Mouse (Mus musculus) left cerebral cortex, postnatal 10 days (tissue): Measurements from ENCODE around the gene Cops7a. TPM values are rescaled to one million over a fixed set of nuclear protein-coding genes. Genes with fewer than 3 reads are reported as not detected.

Experiments
- DNase-seq, 2 experiments: peaks; one replicate each; pipeline ENCODE4 v3.0.0; 2021 to 2022; ENCODE audit warnings: low spot score in 2 of 2, mixed read lengths in 1 of 2; ENCODE audit errors: extremely low spot score in 1 of 2
- intact Hi-C: fragments of 180-260 bp; cut with DNase I; formaldehyde crosslinking; loops from one replicate; pipeline ENCODE4 v1.15.1; 2025
- total RNA-seq, 2 experiments: library from RNA; stranded (reverse); gene quantifications; 2 replicates each; pipeline ENCODE4 v1.2.3; 2021

The Cops7a gene
- total RNA-seq = 100 to 1,000 TPM; 115 to 116 TPM

- peak; percentile 94 to 98 for DNase-seq
- intact Hi-C loops = no loop called here
Observed at GRCm38 (mm10) chr6:124965088-124965719, at the start of gene Cops7a. Cops7a (minus strand) TSS chr6:124965538.

- intact Hi-C loops = no loop called here
- peak; percentile 71 to 92 for DNase-seq
Observed at GRCm38 (mm10) chr6:125009181-125010073, 44.1 kb upstream of the Cops7a start.

GRCm38 (mm10) chr6:125009129-125009180, 43.6 kb upstream of the Cops7a start, which contains the start of gene Zfp384:
Zfp384 (plus strand) TSS chr6:125009145.
- intact Hi-C loops = no loop called here

DNA sequence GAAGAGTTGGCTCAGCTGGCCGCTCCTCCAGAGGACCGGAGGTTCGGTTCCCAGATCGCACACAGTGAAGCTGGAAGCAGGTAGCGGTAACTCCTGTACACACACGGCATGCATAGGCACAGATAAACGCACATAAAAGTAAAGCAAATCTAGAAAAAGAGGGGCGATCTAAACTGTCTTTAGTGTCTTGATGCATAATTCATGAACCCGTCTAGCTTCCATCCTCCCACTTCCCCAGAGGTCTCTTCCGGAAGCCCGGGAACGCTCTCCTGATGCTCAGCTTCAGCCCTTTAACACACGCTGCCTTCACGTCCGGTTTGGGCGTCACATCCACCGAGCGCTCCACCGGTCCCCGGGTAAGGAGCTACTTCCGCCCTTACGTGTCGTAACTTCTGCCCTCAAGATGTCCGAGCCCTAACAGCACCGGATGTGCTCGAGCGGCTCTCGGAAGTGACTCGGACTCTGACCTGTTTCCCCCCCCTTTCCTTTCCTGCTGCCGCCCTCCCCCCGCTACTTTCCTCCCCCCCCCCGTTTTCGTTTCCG, 43.3 kb upstream of the Cops7a start:
- DNase-seq = peak; percentile 98 to 100
- intact Hi-C loops = no loop called here

More at GRCm38 (mm10) chr6:125009129-125009180, 43.6 kb upstream of the Cops7a start, which contains the start of gene Zfp384:
- no peak for DNase-seq

DNA sequence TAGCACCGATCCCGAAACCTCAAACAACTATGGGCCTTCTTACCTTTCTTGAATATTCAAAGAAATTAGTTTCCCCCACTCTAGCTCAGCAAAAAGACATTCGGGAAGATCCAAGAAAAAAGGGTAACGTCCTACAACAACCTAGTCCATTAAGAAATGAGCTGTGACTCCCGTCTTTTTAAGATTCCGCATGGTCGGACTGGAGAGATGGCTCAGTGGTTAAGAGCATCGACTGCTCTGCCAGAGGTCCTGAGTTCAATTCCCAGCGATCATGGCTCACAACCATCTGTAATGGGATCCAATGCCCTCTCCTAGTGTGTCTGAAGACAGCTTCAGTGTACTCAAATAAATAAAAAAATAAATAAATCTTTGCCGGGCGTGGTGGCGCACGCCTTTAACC, 42.7 kb upstream of the Cops7a start:
- DNase-seq = no peak
- intact Hi-C loops = no loop called here

GRCm38 (mm10) chr6:125005086-125005485, 39.7 kb upstream of the Cops7a start:
- intact Hi-C loops = no loop called here
- no peak for DNase-seq

DNA sequence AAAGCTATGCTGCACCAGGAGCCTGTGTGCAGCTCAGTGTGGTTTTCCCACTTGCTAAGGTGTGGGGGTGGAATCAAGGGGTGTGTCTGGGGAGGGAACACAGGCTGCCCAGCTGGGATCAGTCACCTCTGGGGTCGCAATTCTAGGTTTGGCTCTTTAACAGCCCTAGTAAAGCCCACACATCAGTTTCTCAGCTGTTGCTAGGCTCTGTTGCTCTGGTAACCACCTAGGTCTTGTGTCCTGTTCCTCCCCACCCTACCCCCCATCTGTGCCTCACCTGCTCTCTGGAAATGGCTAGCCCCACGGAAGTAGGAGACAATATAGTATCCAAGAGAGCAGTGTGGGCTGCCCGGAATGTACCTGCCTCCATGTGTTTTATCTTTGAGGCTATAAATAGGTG, 38.4 kb upstream of the Cops7a start:
- intact Hi-C loops = no loop called here
- no peak for DNase-seq

GRCm38 (mm10) chr6:124999546-124999945, 34.2 kb upstream of the Cops7a start:
- DNase-seq = no peak
- intact Hi-C loops = no loop called here

DNA sequence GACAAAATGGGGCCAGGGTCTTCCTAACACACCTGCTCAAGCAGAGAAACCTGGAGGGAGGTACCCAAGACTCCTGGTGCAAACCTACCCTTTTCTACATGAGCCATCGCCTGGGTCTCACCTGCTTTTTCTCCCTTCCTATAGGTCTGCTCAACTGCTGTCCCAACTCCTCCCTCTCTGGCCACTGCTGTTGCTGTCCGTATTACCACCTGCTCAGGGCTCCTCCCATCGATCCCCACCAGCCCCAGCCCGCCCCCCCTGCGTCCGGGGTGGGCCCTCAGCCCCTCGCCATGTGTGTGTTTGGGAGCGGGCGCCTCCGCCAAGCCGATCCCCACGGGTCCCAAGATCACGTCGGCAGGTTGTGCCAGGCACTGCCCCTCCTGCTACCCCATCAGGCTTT, 33.8 kb upstream of the Cops7a start:
- intact Hi-C loops = no loop called here
- no peak for DNase-seq

DNA sequence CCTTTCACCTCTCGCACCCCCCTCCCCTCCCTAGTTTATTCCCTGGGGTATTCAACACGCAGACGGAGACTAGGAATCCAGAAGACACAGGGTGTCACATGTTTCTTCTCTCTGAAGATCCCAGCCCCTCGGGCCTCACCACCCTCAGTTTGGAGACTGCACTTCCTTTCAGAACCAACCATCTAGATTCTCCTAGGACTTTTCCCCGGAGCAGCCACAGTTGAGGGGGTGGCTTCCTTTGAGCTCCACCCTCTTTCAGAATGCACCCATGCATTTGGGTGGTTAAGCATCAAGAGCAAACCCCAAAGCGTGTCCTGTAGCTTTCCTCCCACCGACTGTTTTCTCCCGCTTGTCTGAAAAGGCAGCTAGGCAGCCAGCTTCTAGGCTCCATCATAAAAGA, 32.7 kb upstream of the Cops7a start:
- DNase-seq = peak in 1 of 2 experiments; percentile 51
- intact Hi-C loops = no loop called here

GRCm38 (mm10) chr6:124996551-124997501, 31.5 kb upstream of the Cops7a start, which contains the start of gene Pianp:
Pianp (plus strand) TSS chr6:124996694.
- intact Hi-C loops = no loop called here
- DNase-seq = peak; percentile 79 to 90

DNA sequence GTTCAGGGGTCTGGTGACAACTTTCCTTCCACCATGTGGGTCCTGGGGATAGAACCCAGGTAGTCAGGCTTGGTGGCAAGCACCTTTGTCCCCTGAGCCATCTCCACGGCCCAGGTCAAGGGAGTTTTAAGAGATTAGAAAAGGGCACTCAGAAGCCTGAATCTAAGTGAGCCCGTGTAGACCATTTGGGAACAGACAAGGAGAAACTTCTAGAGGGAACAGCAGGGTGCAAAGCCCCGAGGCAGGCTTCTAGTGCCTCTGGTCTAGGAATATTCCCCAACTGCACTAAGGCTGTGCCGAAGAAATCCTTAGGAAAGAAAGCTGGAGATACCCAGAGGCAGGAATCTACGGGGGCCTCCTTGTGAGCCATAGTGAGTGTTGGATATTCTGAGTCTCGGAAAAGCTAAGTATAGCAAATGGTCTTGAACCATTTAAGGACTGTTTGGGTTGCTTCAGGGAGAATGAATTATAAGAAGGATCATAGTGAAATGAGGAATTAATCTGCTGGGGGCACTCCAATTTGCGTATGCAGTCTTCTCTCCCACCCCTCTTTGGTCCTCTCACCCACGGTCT, 30.6 kb upstream of the Cops7a start:
- no peak for DNase-seq
- intact Hi-C loops = no loop called here

- DNase-seq = no peak
- intact Hi-C loops = no loop called here
Observed at GRCm38 (mm10) chr6:124995246-124995645, 29.9 kb upstream of the Cops7a start.

DNA sequence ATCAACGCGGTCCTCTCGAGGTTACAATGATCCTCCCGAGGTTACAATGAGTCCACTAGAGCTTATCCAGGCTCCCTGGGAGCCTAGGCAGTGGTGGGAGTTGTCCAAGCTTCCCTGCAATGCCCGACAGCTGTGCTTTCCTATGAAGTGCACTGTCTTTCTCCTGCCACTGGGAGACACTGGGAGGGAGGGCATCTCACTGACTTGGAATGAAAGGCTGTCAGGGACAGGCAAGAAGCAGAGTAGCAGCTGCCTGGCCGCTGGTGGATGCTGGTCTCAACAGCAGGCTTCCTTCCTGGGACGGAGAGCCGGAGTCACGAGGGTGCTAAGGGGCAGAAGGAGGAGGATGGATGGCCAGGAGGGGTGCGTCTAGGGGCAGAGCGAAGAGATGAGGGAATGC, 28.5 kb upstream of the Cops7a start:
- no peak for DNase-seq
- intact Hi-C loops = no loop called here

DNA sequence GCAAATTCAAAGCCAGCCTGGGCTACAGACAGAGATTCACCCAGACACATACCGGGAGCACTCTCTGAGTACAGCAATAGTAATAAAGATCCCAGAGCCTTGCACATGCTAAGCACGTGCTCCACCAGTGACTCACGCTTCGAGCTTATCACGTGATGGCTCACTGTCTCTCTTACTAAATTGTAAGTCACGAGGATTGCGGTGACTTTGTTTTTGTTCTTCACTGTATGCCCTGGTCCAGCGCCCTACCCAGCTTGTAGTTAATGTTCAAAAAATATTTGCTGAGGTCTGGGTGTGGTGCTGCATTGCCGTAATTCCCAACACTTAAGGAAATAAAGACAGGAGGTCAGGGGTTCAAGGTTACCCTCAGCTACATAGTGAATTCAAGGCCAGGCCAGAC, 28.0 kb upstream of the Cops7a start:
- intact Hi-C loops = no loop called here
- no peak for DNase-seq

DNA sequence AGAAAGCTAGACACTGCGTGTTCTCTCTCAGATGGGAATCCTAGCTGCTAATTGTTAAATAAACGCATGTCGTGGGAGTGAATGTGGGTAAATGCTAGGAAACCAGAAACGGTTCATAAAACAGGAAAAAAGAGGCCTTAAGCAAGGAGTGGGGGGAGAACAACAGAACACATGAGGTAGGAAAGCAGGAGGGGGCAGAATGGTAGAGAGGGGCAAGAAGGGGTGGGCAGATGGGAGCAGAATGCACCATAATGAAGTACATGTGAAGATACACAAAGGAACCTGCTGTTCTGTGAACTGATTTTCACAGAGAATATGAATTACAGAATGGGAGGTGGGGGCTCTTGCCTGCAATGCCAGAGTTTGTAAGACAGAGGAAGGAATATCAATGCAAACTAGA, 26.9 kb upstream of the Cops7a start:
- intact Hi-C loops = no loop called here
- no peak for DNase-seq

DNA sequence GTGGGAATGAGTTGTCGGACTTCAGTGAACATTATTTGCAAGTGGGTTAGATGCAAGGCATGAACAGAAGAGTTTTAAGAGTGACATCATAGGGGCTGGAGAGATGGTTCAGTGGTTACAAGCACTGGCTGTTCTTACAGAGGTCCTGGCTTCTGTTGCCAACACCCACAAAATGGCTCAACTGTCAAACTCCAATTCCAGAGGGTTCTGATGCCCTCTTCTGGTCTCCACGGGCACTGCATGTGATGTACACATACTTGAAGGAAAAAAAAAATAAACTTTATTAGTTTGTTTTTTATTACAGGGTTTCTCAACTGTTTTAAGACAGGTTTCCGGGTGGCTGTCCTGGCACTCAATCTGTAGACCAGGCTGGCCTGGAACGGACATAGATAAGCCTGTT, 2.4 kb upstream of the Cops7a start:
- intact Hi-C loops = no loop called here
- DNase-seq = peak in 1 of 2 experiments; percentile 54

GRCm38 (mm10) chr6:124966466-124967118, 1.3 kb upstream of the Cops7a start:
- no peak for DNase-seq
- intact Hi-C loops = no loop called here

- no peak for DNase-seq
- intact Hi-C loops = no loop called here
Observed at GRCm38 (mm10) chr6:124965747-124966146, 409 bp upstream of the Cops7a start.
